In genomic region chr11:118401195-118401594, GRCm38 (mm10) we compare ENCODE assay signal across 8 mouse cellular contexts. TPM values are rescaled to one million over a fixed set of nuclear protein-coding genes. Genes with fewer than 3 reads are reported as not detected.
DNase-seq lines count a peak whose midpoint lies in the region; ATAC-seq and TF ChIP-seq lines count a peak whose summit lies in the region.

No protein-coding gene starts in this region.

- peak overlapping the region; percentile 35; the same call in 1 of the 2 replicates for H3K27ac ChIP-seq in cerebellum, adult 2 months (ENCODE audit: insufficient read depth, low read length)
- peak overlapping the region; percentile 44; the same call in 1 of the 2 replicates for H3K27ac ChIP-seq in hindbrain, embryonic 16.5 days (ENCODE audit: low read depth, low read length)

- H3K9ac ChIP-seq in hindbrain, embryonic 16.5 days (ENCODE audit: low read depth, low read length): no peak overlapping the region; the same call in 1 of the 2 replicates

- 92% methylated on average over 4 of the region's 4 CpGs for WGBS in cerebellum, adult 2 months
- 81% methylated on average over 4 of the region's 4 CpGs for WGBS in hindbrain, embryonic 16.5 days

- H3K4me3 ChIP-seq in cerebellum, adult 2 months (replicated peaks; ENCODE audit: insufficient read depth, low read depth, low read length): no peak overlapping the region
- peak overlapping the region; percentile 95 for H3K4me3 ChIP-seq in megakaryocyte, embryonic 14.5 days (replicated peaks)
- H3K4me3 ChIP-seq in hindbrain, embryonic 16.5 days (ENCODE audit: low read length): no peak overlapping the region

- TF ChIP-seq POLR2A in cerebellum, adult 2 months (IDR thresholded peaks at IDR 0.05; ENCODE audit: borderline replicate concordance, insufficient read depth, low read length): no peak

- no peak for DNase-seq in cerebellum, adult 2 months
- no peak for DNase-seq in cerebellum, adult 18-20 months
- no peak for DNase-seq in embryo, embryonic 10 days (ENCODE audit: low spot score)
- DNase-seq in adrenal gland, postnatal 25 days: no peak

- H3K36me3 ChIP-seq in megakaryocyte, embryonic 14.5 days (replicated peaks; ENCODE audit: low read length): peaks cover 64% of the 10 kb centered on the region
- H3K36me3 ChIP-seq in hindbrain, embryonic 16.5 days (ENCODE audit: control insufficient read depth, insufficient read depth, low read length): no peaks in the 10 kb centered on the region; the same call in 1 of the 2 replicates

- TF ChIP-seq CTCF in cerebellum, adult 2 months (IDR thresholded peaks at IDR 0.05; ENCODE audit: borderline replicate concordance, insufficient read depth, low read depth, low read length): no peak

- H3K4me1 ChIP-seq in cerebellum, adult 2 months (ENCODE audit: control insufficient read depth, insufficient read depth, low read length): peaks cover 31% of the 10 kb centered on the region
- peaks cover 88% of the 10 kb centered on the region for H3K4me1 ChIP-seq in megakaryocyte, embryonic 14.5 days
- no peaks in the 10 kb centered on the region; the same call in 1 of the 2 replicates for H3K4me1 ChIP-seq in hindbrain, embryonic 16.5 days (ENCODE audit: control insufficient read depth, insufficient read depth, low read depth, low read length)

- H3K4me2 ChIP-seq in hindbrain, embryonic 16.5 days (ENCODE audit: low read length): no peak overlapping the region

- no peaks in the 10 kb centered on the region for H3K27me3 ChIP-seq in cerebellum, adult 2 months (ENCODE audit: control insufficient read depth, insufficient read depth, low read length)
- H3K27me3 ChIP-seq in megakaryocyte, embryonic 14.5 days (replicated peaks): no peaks in the 10 kb centered on the region
- no peaks in the 10 kb centered on the region for H3K27me3 ChIP-seq in hindbrain, embryonic 16.5 days (replicated peaks; ENCODE audit: control insufficient read depth, insufficient read depth, low read length)

- peaks cover 5% of the 10 kb centered on the region for H3K9me3 ChIP-seq in megakaryocyte, embryonic 14.5 days
- H3K9me3 ChIP-seq in hindbrain, embryonic 16.5 days (ENCODE audit: control insufficient read depth, low read length): no peaks in the 10 kb centered on the region

- ATAC-seq in megakaryocyte, adult 5-6 weeks (ENCODE audit: poor library complexity, severe bottlenecking): no peak
- ATAC-seq in hindbrain, embryonic 16.5 days: no peak
- ATAC-seq in megakaryocyte progenitor cell, adult 5-6 weeks (replicated peaks; ENCODE audit: poor library complexity): 0 out of 2 replicates have a peak, but pooled peaks have one; percentile 1

RNA-seq across cellular contexts. Expression of gene Lgals3bp, which starts 0.7 kb away (rescaled TPM):
- polyA plus RNA-seq in cerebellum, adult 2 months (2012; rRNA removed): 23.6 and 24.9 TPM in 2 replicates
- 84.6 and 224 TPM in 2 replicates for polyA plus RNA-seq in megakaryocyte, embryonic 14.5 days (2012; ENCODE audit: insufficient read depth, low replicate concordance)
- total RNA-seq in megakaryocyte, adult 5-6 weeks (2015): 63.8 and 78.5 TPM in 2 replicates
- 42.1 and 48.1 TPM in 2 replicates for total RNA-seq in megakaryocyte, adult 5-6 weeks (2017)
- polyA plus RNA-seq in hindbrain, embryonic 16.5 days (2015; fragmentation: Nextera tagmentation; extraction: Ambion mirVana): 7.1 and 8.1 TPM in 2 replicates
- 92.3 and 118 TPM in 2 replicates for total RNA-seq in megakaryocyte progenitor cell, adult 5-6 weeks (2015)
- total RNA-seq in megakaryocyte progenitor cell, adult 5-6 weeks (2017): 51.7 and 56.3 TPM in 2 replicates
- 57.9 and 86.6 TPM in 2 replicates for total RNA-seq in adrenal gland, postnatal 25 days (2021)

RNA-seq across cellular contexts. Expression of gene Cant1, which starts 17.7 kb away (rescaled TPM):
- polyA plus RNA-seq in cerebellum, adult 2 months (2012; rRNA removed): 41.8 and 42.6 TPM in 2 replicates
- polyA plus RNA-seq in megakaryocyte, embryonic 14.5 days (2012; ENCODE audit: insufficient read depth, low replicate concordance): 41.8 and 139 TPM in 2 replicates
- total RNA-seq in megakaryocyte, adult 5-6 weeks (2015): 18.9 and 19.2 TPM in 2 replicates
- 16.9 and 19.0 TPM in 2 replicates for total RNA-seq in megakaryocyte, adult 5-6 weeks (2017)
- polyA plus RNA-seq in hindbrain, embryonic 16.5 days (2015; fragmentation: Nextera tagmentation; extraction: Ambion mirVana): 25.7 and 29.1 TPM in 2 replicates
- total RNA-seq in megakaryocyte progenitor cell, adult 5-6 weeks (2015): 17.6 and 19.2 TPM in 2 replicates
- total RNA-seq in megakaryocyte progenitor cell, adult 5-6 weeks (2017): 18.7 and 20.0 TPM in 2 replicates
- total RNA-seq in adrenal gland, postnatal 25 days (2021): 35.1 and 40.1 TPM in 2 replicates

RNA-seq across cellular contexts. Expression of gene C1qtnf1, which starts 26.8 kb away (rescaled TPM):
- polyA plus RNA-seq in cerebellum, adult 2 months (2012; rRNA removed): 1.5 and 1.7 TPM in 2 replicates
- polyA plus RNA-seq in megakaryocyte, embryonic 14.5 days (2012; ENCODE audit: insufficient read depth, low replicate concordance): not detected in 2 replicates
- total RNA-seq in megakaryocyte, adult 5-6 weeks (2015): not detected in 2 replicates
- not detected in 2 replicates for total RNA-seq in megakaryocyte, adult 5-6 weeks (2017)
- 4.4 and 7.0 TPM in 2 replicates for polyA plus RNA-seq in hindbrain, embryonic 16.5 days (2015; fragmentation: Nextera tagmentation; extraction: Ambion mirVana)
- not detected in 2 replicates for total RNA-seq in megakaryocyte progenitor cell, adult 5-6 weeks (2015)
- total RNA-seq in megakaryocyte progenitor cell, adult 5-6 weeks (2017): not detected in 2 replicates
- 11.8 and 18.8 TPM in 2 replicates for total RNA-seq in adrenal gland, postnatal 25 days (2021)

RNA-seq across cellular contexts. Expression of gene Timp2, which starts 45.7 kb away (rescaled TPM):
- 119 and 137 TPM in 2 replicates for polyA plus RNA-seq in cerebellum, adult 2 months (2012; rRNA removed)
- 8.4 and 8.9 TPM in 2 replicates for polyA plus RNA-seq in megakaryocyte, embryonic 14.5 days (2012; ENCODE audit: insufficient read depth, low replicate concordance)
- 39.0 and 39.4 TPM in 2 replicates for total RNA-seq in megakaryocyte, adult 5-6 weeks (2015)
- 26.4 and 49.5 TPM in 2 replicates for total RNA-seq in megakaryocyte, adult 5-6 weeks (2017)
- polyA plus RNA-seq in hindbrain, embryonic 16.5 days (2015; fragmentation: Nextera tagmentation; extraction: Ambion mirVana): 95.2 and 97.8 TPM in 2 replicates
- total RNA-seq in megakaryocyte progenitor cell, adult 5-6 weeks (2015): 7.4 and 9.5 TPM in 2 replicates
- 9.7 and 10.1 TPM in 2 replicates for total RNA-seq in megakaryocyte progenitor cell, adult 5-6 weeks (2017)
- total RNA-seq in adrenal gland, postnatal 25 days (2021): 43.1 and 51.3 TPM in 2 replicates

RNA-seq across cellular contexts. Expression of gene Cep295nl, which starts 58.9 kb away (rescaled TPM):
- polyA plus RNA-seq in cerebellum, adult 2 months (2012; rRNA removed): 0.21 and 0.49 TPM in 2 replicates
- polyA plus RNA-seq in megakaryocyte, embryonic 14.5 days (2012; ENCODE audit: insufficient read depth, low replicate concordance): not detected in 2 replicates
- 0.38 and 0.87 TPM in 2 replicates for total RNA-seq in megakaryocyte, adult 5-6 weeks (2015)
- 0.66 and 1.6 TPM in 2 replicates for total RNA-seq in megakaryocyte, adult 5-6 weeks (2017)
- polyA plus RNA-seq in hindbrain, embryonic 16.5 days (2015; fragmentation: Nextera tagmentation; extraction: Ambion mirVana): 0.15 and 0.17 TPM in 2 replicates
- 0.22 TPM in 1 of 2 replicates, not detected in the other for total RNA-seq in megakaryocyte progenitor cell, adult 5-6 weeks (2015)
- total RNA-seq in megakaryocyte progenitor cell, adult 5-6 weeks (2017): 0.54 TPM in 1 of 2 replicates, not detected in the other
- total RNA-seq in adrenal gland, postnatal 25 days (2021): 1.1 and 3.4 TPM in 2 replicates

Comparison
In these comparisons a context has a peak if more than half of its experiments do, and no peak if none do; other contexts are left out.
1. RNA of gene C1qtnf1, which starts 26.8 kb away (total RNA-seq): 11.8 to 18.8 TPM in adrenal gland, postnatal 25 days; not detected in megakaryocyte, adult 5-6 weeks and not detected in megakaryocyte progenitor cell, adult 5-6 weeks; every median in the first group is over 10 times any median in the second.